Mouse (Mus musculus) neural tube, embryonic 14.5 days (tissue): Measurements from ENCODE around the gene Fam124b. TPM values are rescaled to one million over a fixed set of nuclear protein-coding genes. Genes with fewer than 3 reads are reported as not detected.

Source experiments
- ATAC-seq: fragments of 200-750 bp; cut with Nextera tagmentation; 2 replicates; pipeline ENCODE4 v1.8.0; 2017; ENCODE audit warnings: low read depth, mild to moderate bottlenecking, moderate TSS enrichment, moderate library complexity
- H3K27ac ChIP-seq: fragments of 300-500 bp; sonication (generic); 2 replicates; pipeline ENCODE4 v1.5.1; 2014; ENCODE audit warnings: low read depth, mild to moderate bottlenecking, control low read depth, low read length, moderate library complexity, mixed read lengths
- H3K27me3 ChIP-seq: fragments of 300-500 bp; sonication (generic); 2 replicates; pipeline ENCODE4 v1.6.1; 2014; ENCODE audit warnings: low read length; ENCODE audit not compliant: control insufficient read depth, insufficient read depth
- H3K36me3 ChIP-seq: fragments of 300-500 bp; sonication (generic); 2 replicates; pipeline ENCODE4 v1.6.1; 2014; ENCODE audit warnings: low read length, mixed read lengths; ENCODE audit not compliant: control insufficient read depth, insufficient read depth
- H3K4me1 ChIP-seq: fragments of 300-500 bp; sonication (generic); 2 replicates; pipeline ENCODE4 v1.6.1; 2014; ENCODE audit warnings: low read length; ENCODE audit not compliant: control insufficient read depth, insufficient read depth
- H3K4me2 ChIP-seq: fragments of 300-500 bp; sonication (generic); 2 replicates; pipeline ENCODE4 v1.6.1; 2014; ENCODE audit warnings: mild to moderate bottlenecking, low read depth, low read length, control low read depth
- H3K4me3 ChIP-seq: fragments of 300-500 bp; sonication (generic); 2 replicates; pipeline ENCODE4 v1.5.1; 2014; ENCODE audit warnings: low read depth, low read length, control low read depth, mixed read lengths
- H3K9ac ChIP-seq: fragments of 300-500 bp; sonication (generic); replicated peaks from 2 replicates; pipeline ENCODE4 v1.6.1; 2014; ENCODE audit warnings: low read depth, mild to moderate bottlenecking, control low read depth, low read length, mixed read lengths
- H3K9me3 ChIP-seq: fragments of 300-500 bp; sonication (generic); 2 replicates; pipeline ENCODE4 v1.6.1; 2016; ENCODE audit warnings: low read length; ENCODE audit not compliant: control insufficient read depth
- WGBS: fragments of 180-500 bp; shearing (Covaris S2); extraction: QIAGEN DNeasy Blood & Tissue Kit; methylation state at CpG from one replicate; pipeline ENCODE4 v1.1.7; 2014; 5-methylcytosine and 5-hydroxymethylcytosine counted together
- polyA plus RNA-seq: library from polyadenylated mRNA; unstranded; fragments of >200 nt; fragmentation: Nextera tagmentation; extraction: Ambion mirVana; gene quantifications from 2 replicates; pipeline ENCODE4 v1.2.1, GENCODE M21; 2014

The Fam124b gene
- polyA plus RNA-seq, 1 experiment from 2014 or later, result 0.56 TPM

GRCm38 (mm10) chr1:80159586-80159985 is 58.7 kb downstream of the Fam124b start:
- ATAC-seq, result no peak
- H3K9ac ChIP-seq, result no peak overlapping the region
- H3K27me3 ChIP-seq, result no peaks in the 10 kb centered on the region
- H3K36me3 ChIP-seq, result no peaks in the 10 kb centered on the region
- H3K4me2 ChIP-seq, result no peak overlapping the region
- no peak overlapping the region for H3K27ac ChIP-seq
- H3K4me3 ChIP-seq, result no peak overlapping the region
- no peaks in the 10 kb centered on the region for H3K9me3 ChIP-seq
- H3K4me1 ChIP-seq, result no peaks in the 10 kb centered on the region

GRCm38 (mm10) chr1:80154902-80155301 is 63.4 kb downstream of the Fam124b start:
- H3K9ac ChIP-seq, result no peak overlapping the region
- H3K9me3 ChIP-seq, result no peaks in the 10 kb centered on the region
- H3K27ac ChIP-seq, result no peak overlapping the region
- H3K27me3 ChIP-seq, result no peaks in the 10 kb centered on the region
- H3K4me1 ChIP-seq, result no peaks in the 10 kb centered on the region
- H3K4me2 ChIP-seq, result no peak overlapping the region
- 75% methylated on average over 1 of the region's 1 CpGs for WGBS
- no peaks in the 10 kb centered on the region for H3K36me3 ChIP-seq
- no peak for ATAC-seq
- H3K4me3 ChIP-seq, result no peak overlapping the region

GRCm38 (mm10) chr1:80153125-80153716 is 65.1 kb downstream of the Fam124b start:
- Histone ChIP-seq H3K4me2 (no peak overlapping the region), H3K27me3 (no peaks in the 10 kb centered on the region), H3K4me1 (no peaks in the 10 kb centered on the region), H3K9ac (no peak overlapping the region), H3K27ac (no peak overlapping the region), H3K9me3 (no peaks in the 10 kb centered on the region), H3K4me3 (no peak overlapping the region), H3K36me3 (no peaks in the 10 kb centered on the region)
- WGBS, result 89% methylated on average over 7 of the region's 7 CpGs
- ATAC-seq, result no peak

GRCm38 (mm10) chr1:80150681-80151080 is 67.6 kb downstream of the Fam124b start:
- H3K9ac ChIP-seq, result no peak overlapping the region
- H3K4me3 ChIP-seq, result no peak overlapping the region
- no peak overlapping the region for H3K4me2 ChIP-seq
- H3K9me3 ChIP-seq, result no peaks in the 10 kb centered on the region; the same call in 1 of the 2 replicates
- H3K27me3 ChIP-seq, result no peaks in the 10 kb centered on the region
- no peaks in the 10 kb centered on the region for H3K4me1 ChIP-seq
- H3K36me3 ChIP-seq, result no peaks in the 10 kb centered on the region
- no peak overlapping the region for H3K27ac ChIP-seq
- no peak for ATAC-seq

Other genes with a start within 250 kb of the Fam124b start
- 53.2 and 60.1 TPM in 2 replicates for gene Cul3, start 122.0 kb upstream of the Fam124b start, polyA plus RNA-seq
- gene Gm45261, start 243.0 kb upstream of the Fam124b start, polyA plus RNA-seq, result not detected in 2 replicates